Mouse (Mus musculus) kidney, postnatal 14 days (tissue): ENCODE measurements around the gene Lysmd4.

ENCODE experiments used
- DNase-seq: peaks from one replicate; pipeline ENCODE4 v3.0.0; 2022; ENCODE audit warnings: mixed read lengths

Lysmd4 gene

GRCm38 (mm10) chr7:67344443-67344842 lies 122.1 kb downstream of the Lysmd4 start:
- no peak for DNase-seq

GRCm38 (mm10) chr7:67352989-67353388 lies 130.6 kb downstream of the Lysmd4 start:
- no peak for DNase-seq

GRCm38 (mm10) chr7:67353667-67354066 lies 131.3 kb downstream of the Lysmd4 start:
- no peak for DNase-seq

GRCm38 (mm10) chr7:67355870-67356269 lies 133.5 kb downstream of the Lysmd4 start:
- DNase-seq, result no peak
